Mouse (Mus musculus) heart, embryonic 15.5 days (tissue): ENCODE measurements at regions not wholly inside any gene's neighbourhood (a gene's known extent, or its start where the extent isn't known, plus 50 kb on each side); places are given as distances from the start of the nearest gene placed in this dataset.

Experiments
- ATAC-seq: fragments of 200-750 bp; cut with Nextera tagmentation; replicated peaks from 2 replicates; pipeline ENCODE4 v1.8.0; 2017; ENCODE audit warnings: low read depth, moderate TSS enrichment; ENCODE audit not compliant: insufficient number of reproducible peaks, insufficient read depth, low FRiP score
- H3K27ac ChIP-seq: fragments of 300-500 bp; sonication (generic); 2 replicates; pipeline ENCODE4 v1.5.1; 2015; ENCODE audit warnings: mild to moderate bottlenecking, inconsistent platforms
- H3K27me3 ChIP-seq: fragments of 300-500 bp; sonication (generic); 2 replicates; pipeline ENCODE4 v1.6.1; 2015; ENCODE audit warnings: inconsistent platforms
- H3K36me3 ChIP-seq: fragments of 300-500 bp; sonication (generic); 2 replicates; pipeline ENCODE4 v1.6.1; 2015; ENCODE audit warnings: mild to moderate bottlenecking, inconsistent platforms
- H3K4me1 ChIP-seq: fragments of 300-500 bp; sonication (generic); replicated peaks from 2 replicates; pipeline ENCODE4 v1.6.1; 2015; ENCODE audit warnings: inconsistent platforms
- H3K4me2 ChIP-seq: fragments of 300-500 bp; sonication (generic); 2 replicates; pipeline ENCODE4 v1.6.1; 2015; ENCODE audit warnings: inconsistent platforms, mild to moderate bottlenecking, moderate library complexity
- H3K4me3 ChIP-seq: fragments of 300-500 bp; sonication (generic); 2 replicates; pipeline ENCODE4 v1.5.1; 2015; ENCODE audit warnings: mild to moderate bottlenecking, inconsistent platforms
- H3K9ac ChIP-seq: fragments of 300-500 bp; sonication (generic); 2 replicates; pipeline ENCODE4 v1.6.1; 2015; ENCODE audit warnings: mild to moderate bottlenecking, inconsistent platforms
- H3K9me3 ChIP-seq: fragments of 300-500 bp; sonication (generic); replicated peaks from 2 replicates; pipeline ENCODE4 v1.6.1; 2016; ENCODE audit warnings: inconsistent platforms
- WGBS: fragments of 180-500 bp; shearing (Covaris S2); methylation state at CpG from one replicate; pipeline ENCODE4 v1.1.7; 2015; ENCODE audit warnings: mixed read lengths; 5-methylcytosine and 5-hydroxymethylcytosine counted together

- 8% methylated on average over 4 of the region's 4 CpGs for WGBS
- Histone ChIP-seq H3K27me3 (no peaks in the 10 kb centered on the region), H3K9ac (no peak overlapping the region), H3K36me3 (no peaks in the 10 kb centered on the region), H3K4me1 (peaks cover 16% of the 10 kb centered on the region), H3K27ac (peak overlapping the region; percentile 89), H3K4me2 (peak overlapping the region; percentile 12), H3K9me3 (no peaks in the 10 kb centered on the region), H3K4me3 (no peak overlapping the region)
- peak; percentile 81 for ATAC-seq
Measured at GRCm38 (mm10) chr15:96185429-96185828, 101.9 kb upstream of the Arid2 start.

GRCm38 (mm10) chr15:96185901-96186300 is 101.4 kb upstream of the Arid2 start:
- Histone ChIP-seq H3K36me3 (no peaks in the 10 kb centered on the region), H3K4me2 (peak overlapping the region; percentile 35), H3K27ac (peak overlapping the region; percentile 89)

GRCm38 (mm10) chr15:96189551-96189950 is 97.8 kb upstream of the Arid2 start:
- 59% methylated on average over 2 of the region's 2 CpGs for WGBS
- H3K9me3 ChIP-seq: no peaks in the 10 kb centered on the region
- H3K9ac ChIP-seq: no peak overlapping the region
- peaks cover 13% of the 10 kb centered on the region for H3K4me1 ChIP-seq
- H3K36me3 ChIP-seq: no peaks in the 10 kb centered on the region
- H3K27ac ChIP-seq: no peak overlapping the region
- H3K4me3 ChIP-seq: no peak overlapping the region
- H3K4me2 ChIP-seq: no peak overlapping the region
- ATAC-seq: no peak
- H3K27me3 ChIP-seq: no peaks in the 10 kb centered on the region

More at GRCm38 (mm10) chr15:96185901-96186300, 101.4 kb upstream of the Arid2 start:
- H3K9me3 ChIP-seq: no peaks in the 10 kb centered on the region
- peaks cover 16% of the 10 kb centered on the region for H3K4me1 ChIP-seq
- WGBS: 15% methylated on average over 5 of the region's 6 CpGs
- no peak; the same call in 1 of the 2 replicates for ATAC-seq
- H3K4me3 ChIP-seq: no peak overlapping the region
- no peaks in the 10 kb centered on the region for H3K27me3 ChIP-seq
- no peak overlapping the region for H3K9ac ChIP-seq

GRCm38 (mm10) chr15:96197413-96197812 is 89.9 kb upstream of the Arid2 start:
- H3K27me3 ChIP-seq: no peaks in the 10 kb centered on the region
- 71% methylated on average over 10 of the region's 10 CpGs for WGBS
- no peaks in the 10 kb centered on the region for H3K9me3 ChIP-seq
- H3K4me3 ChIP-seq: no peak overlapping the region
- peak overlapping the region; percentile 16; the same call in 1 of the 2 replicates for H3K4me2 ChIP-seq
- no peak for ATAC-seq
- H3K9ac ChIP-seq: no peak overlapping the region
- no peak overlapping the region for H3K27ac ChIP-seq
- no peaks in the 10 kb centered on the region for H3K36me3 ChIP-seq
- H3K4me1 ChIP-seq: peaks cover 14% of the 10 kb centered on the region

- H3K36me3 ChIP-seq: no peaks in the 10 kb centered on the region
- no peak overlapping the region for H3K9ac ChIP-seq
- no peaks in the 10 kb centered on the region for H3K9me3 ChIP-seq
- H3K27ac ChIP-seq: no peak overlapping the region
- H3K27me3 ChIP-seq: no peaks in the 10 kb centered on the region
- 59% methylated on average over 5 of the region's 5 CpGs for WGBS
- ATAC-seq: no peak
- no peak overlapping the region for H3K4me2 ChIP-seq
- no peak overlapping the region for H3K4me3 ChIP-seq
- H3K4me1 ChIP-seq: peaks cover 14% of the 10 kb centered on the region
Measured at GRCm38 (mm10) chr15:96197932-96198331, 89.4 kb upstream of the Arid2 start.

- H3K9ac ChIP-seq: no peak overlapping the region
- no peaks in the 10 kb centered on the region for H3K27me3 ChIP-seq
- H3K4me2 ChIP-seq: no peak overlapping the region
- no peak for ATAC-seq
- no peaks in the 10 kb centered on the region for H3K9me3 ChIP-seq
- peaks cover 14% of the 10 kb centered on the region for H3K4me1 ChIP-seq
- no peaks in the 10 kb centered on the region for H3K36me3 ChIP-seq
- WGBS: 27% methylated on average over 3 of the region's 3 CpGs
- H3K4me3 ChIP-seq: no peak overlapping the region
- no peak overlapping the region for H3K27ac ChIP-seq
Measured at GRCm38 (mm10) chr15:96201273-96201672, 86.0 kb upstream of the Arid2 start.

GRCm38 (mm10) chr15:96201701-96202460 is 85.4 kb upstream of the Arid2 start:
- WGBS: 71% methylated on average over 10 of the region's 10 CpGs
- H3K4me3 ChIP-seq: no peak overlapping the region
- H3K36me3 ChIP-seq: no peaks in the 10 kb centered on the region
- no peaks in the 10 kb centered on the region for H3K9me3 ChIP-seq
- H3K9ac ChIP-seq: no peak overlapping the region
- H3K4me2 ChIP-seq: no peak overlapping the region
- peaks cover 14% of the 10 kb centered on the region for H3K4me1 ChIP-seq
- H3K27me3 ChIP-seq: no peaks in the 10 kb centered on the region
- no peak overlapping the region for H3K27ac ChIP-seq
- no peak for ATAC-seq

GRCm38 (mm10) chr15:96204187-96204586 is 83.1 kb upstream of the Arid2 start:
- 92% methylated on average over 5 of the region's 5 CpGs for WGBS
- ATAC-seq: no peak

GRCm38 (mm10) chr15:96204623-96205022 is 82.7 kb upstream of the Arid2 start:
- no peak overlapping the region for H3K9ac ChIP-seq
- no peak for ATAC-seq
- H3K4me2 ChIP-seq: no peak overlapping the region
- H3K36me3 ChIP-seq: no peaks in the 10 kb centered on the region
- peaks cover 14% of the 10 kb centered on the region for H3K4me1 ChIP-seq
- H3K27ac ChIP-seq: no peak overlapping the region
- H3K4me3 ChIP-seq: no peak overlapping the region
- WGBS: 71% methylated on average over 5 of the region's 5 CpGs
- H3K27me3 ChIP-seq: no peaks in the 10 kb centered on the region
- no peaks in the 10 kb centered on the region for H3K9me3 ChIP-seq

More at GRCm38 (mm10) chr15:96204187-96204586, 83.1 kb upstream of the Arid2 start:
- Histone ChIP-seq H3K4me1 (peaks cover 14% of the 10 kb centered on the region), H3K9ac (no peak overlapping the region), H3K4me3 (no peak overlapping the region), H3K9me3 (no peaks in the 10 kb centered on the region), H3K36me3 (no peaks in the 10 kb centered on the region), H3K4me2 (no peak overlapping the region), H3K27me3 (no peaks in the 10 kb centered on the region), H3K27ac (no peak overlapping the region)

- Histone ChIP-seq H3K27me3 (no peaks in the 10 kb centered on the region), H3K4me2 (no peak overlapping the region), H3K27ac (no peak overlapping the region), H3K9ac (no peak overlapping the region), H3K4me1 (no peaks in the 10 kb centered on the region), H3K36me3 (no peaks in the 10 kb centered on the region), H3K4me3 (no peak overlapping the region), H3K9me3 (no peaks in the 10 kb centered on the region)
- WGBS: 81% methylated on average over 11 of the region's 11 CpGs
- no peak for ATAC-seq
Measured at GRCm38 (mm10) chr15:96210721-96211400, 76.5 kb upstream of the Arid2 start.

- WGBS: 84% methylated on average over 24 of the region's 24 CpGs
- no peaks in the 10 kb centered on the region for H3K36me3 ChIP-seq
Measured at GRCm38 (mm10) chr15:96213541-96214312, 73.6 kb upstream of the Arid2 start.

More at GRCm38 (mm10) chr15:96213541-96214312, 73.6 kb upstream of the Arid2 start:
- no peak overlapping the region for H3K9ac ChIP-seq
- no peak overlapping the region for H3K4me2 ChIP-seq
- no peak overlapping the region for H3K27ac ChIP-seq
- H3K4me3 ChIP-seq: no peak overlapping the region
- no peaks in the 10 kb centered on the region for H3K9me3 ChIP-seq
- H3K27me3 ChIP-seq: no peaks in the 10 kb centered on the region
- no peaks in the 10 kb centered on the region for H3K4me1 ChIP-seq
- ATAC-seq: no peak
